Mouse (Mus musculus) thymus, adult 2 months (tissue): Measurements from ENCODE around the gene Sult2b1.

Source experiments
- CTCF ChIP-seq: fragments of 200-500 bp; IDR thresholded peaks from 2 replicates; pipeline ENCODE4 v1.5.1; 2012; ENCODE audit warnings: mild to moderate bottlenecking, control low read depth, low read length, moderate library complexity, borderline replicate concordance; ENCODE audit not compliant: control insufficient read depth, poor library complexity, insufficient read depth; ENCODE audit errors: extremely low read depth
- POLR2A ChIP-seq: fragments of 200-500 bp; IDR thresholded peaks from 2 replicates; pipeline ENCODE4 v1.6.1; 2012; ENCODE audit warnings: mild to moderate bottlenecking, low read length, control low read depth, moderate library complexity; ENCODE audit not compliant: control insufficient read depth, poor library complexity, insufficient read depth; ENCODE audit errors: extremely low read depth

DNA sequence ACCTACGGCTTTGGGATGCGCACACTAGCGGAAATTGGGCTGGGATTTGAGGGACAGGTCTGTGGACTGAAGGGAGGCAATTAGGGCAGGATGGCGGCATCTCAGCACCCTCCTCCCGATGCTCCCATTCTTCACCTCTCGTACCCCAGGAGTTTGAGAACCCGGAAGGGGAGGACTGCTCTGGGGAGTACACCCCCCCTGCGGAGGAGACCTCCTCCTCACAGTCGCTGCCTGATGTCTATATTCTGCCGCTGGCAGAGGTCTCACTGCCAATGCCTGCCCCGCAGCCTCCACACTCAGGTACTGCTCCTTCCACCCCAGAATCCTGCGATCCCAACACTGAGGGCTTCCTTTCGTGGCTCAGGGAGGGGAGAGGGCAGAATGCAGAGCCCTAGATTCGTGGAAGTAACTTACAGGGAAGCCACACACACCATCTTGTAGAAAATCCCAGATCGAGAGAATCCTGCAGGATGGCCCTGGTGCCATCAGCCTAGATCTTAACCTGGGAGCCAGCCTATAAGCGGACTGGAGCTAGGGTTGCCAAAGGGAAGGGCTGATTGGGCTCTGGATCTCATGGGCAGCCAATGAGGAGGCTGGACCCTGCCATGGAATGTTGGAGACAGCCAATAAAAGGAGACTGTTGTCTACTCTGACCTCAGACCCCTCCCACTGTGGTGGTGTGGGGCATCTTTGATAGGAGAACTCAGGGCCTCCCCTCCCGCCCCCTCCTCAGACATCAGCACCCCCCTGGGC, 2.4 kb upstream of the Sult2b1 start:
- TF ChIP-seq POLR2A (no peak), CTCF (no peak)
